Mouse (Mus musculus) embryonic fibroblast, embryonic 13.5 days (primary cell): ENCODE measurements around the gene Elmo1. TPM values are rescaled to one million over a fixed set of nuclear protein-coding genes. Genes with fewer than 3 reads are reported as not detected.

Experiments used
- H3K27ac ChIP-seq: 2 replicates; pipeline ENCODE4 v1.5.1; 2012; ENCODE audit warnings: low read length, control low read depth, inconsistent platforms; ENCODE audit not compliant: insufficient read depth
- H3K4me1 ChIP-seq: 2 replicates; pipeline ENCODE4 v1.6.1; 2011; ENCODE audit warnings: low read length; ENCODE audit not compliant: control insufficient read depth, insufficient read depth
- H3K4me3 ChIP-seq: 2 replicates; pipeline ENCODE4 v1.5.1; 2011; ENCODE audit warnings: mild to moderate bottlenecking, control low read depth, low read length; ENCODE audit not compliant: insufficient read depth
- CTCF ChIP-seq: IDR thresholded peaks from 2 replicates; pipeline ENCODE4 v1.5.1; 2011; ENCODE audit warnings: mild to moderate bottlenecking, control low read depth, low read length, moderate library complexity, borderline replicate concordance; ENCODE audit not compliant: insufficient read depth
- POLR2A ChIP-seq: IDR thresholded peaks from 2 replicates; pipeline ENCODE4 v1.6.1; 2011; ENCODE audit warnings: low read depth, mild to moderate bottlenecking, control low read depth, low read length, moderate library complexity
- polyA plus RNA-seq: library from polyadenylated mRNA; stranded (reverse); fragments of >200 nt; gene quantifications from 2 replicates; pipeline ENCODE4 v1.2.4, GENCODE M21; 2011; ENCODE audit warnings: low read depth; ENCODE audit not compliant: missing spikeins, insufficient read length

Gene Elmo1
- polyA plus RNA-seq, 1 experiment, result 4.8 TPM

- H3K4me1 ChIP-seq, result peaks cover 10% of the 10 kb centered on the region; the same call in 1 of the 2 replicates
- TF ChIP-seq POLR2A, result no peak
- TF ChIP-seq CTCF, result no peak
- H3K4me3 ChIP-seq, result no peak overlapping the region
- no peak overlapping the region for H3K27ac ChIP-seq
These were observed 28.5 kb downstream of the Elmo1 start for GRCm38 (mm10) chr13:20118909-20119308.

- H3K27ac ChIP-seq, result no peak overlapping the region
- peaks cover 5% of the 10 kb centered on the region; the same call in 1 of the 2 replicates for H3K4me1 ChIP-seq
- TF ChIP-seq CTCF (no peak), POLR2A (no peak)
- no peak overlapping the region for H3K4me3 ChIP-seq
These were observed 30.3 kb downstream of the Elmo1 start for GRCm38 (mm10) chr13:20120723-20121122.

GRCm38 (mm10) chr13:20121385-20122043, 31.1 kb downstream of the Elmo1 start:
- Histone ChIP-seq H3K4me3 (no peak overlapping the region), H3K4me1 (peaks cover 2% of the 10 kb centered on the region; the same call in 1 of the 2 replicates), H3K27ac (no peak overlapping the region)
- TF ChIP-seq POLR2A (no peak), CTCF (no peak)

GRCm38 (mm10) chr13:20123975-20124374, 33.6 kb downstream of the Elmo1 start:
- Histone ChIP-seq H3K4me1 (no peaks in the 10 kb centered on the region), H3K27ac (no peak overlapping the region), H3K4me3 (no peak overlapping the region)
- TF ChIP-seq POLR2A (no peak), CTCF (no peak)

- TF ChIP-seq POLR2A (no peak), CTCF (no peak)
- Histone ChIP-seq H3K4me3 (no peak overlapping the region), H3K27ac (no peak overlapping the region), H3K4me1 (no peaks in the 10 kb centered on the region)
These were observed 34.6 kb downstream of the Elmo1 start for GRCm38 (mm10) chr13:20124965-20125364.

GRCm38 (mm10) chr13:20125845-20126244, 35.4 kb downstream of the Elmo1 start:
- Histone ChIP-seq H3K4me3 (no peak overlapping the region), H3K27ac (no peak overlapping the region), H3K4me1 (no peaks in the 10 kb centered on the region)
- TF ChIP-seq POLR2A (no peak), CTCF (no peak)

- Histone ChIP-seq H3K4me1 (no peaks in the 10 kb centered on the region), H3K27ac (no peak overlapping the region), H3K4me3 (no peak overlapping the region)
- TF ChIP-seq POLR2A (no peak), CTCF (no peak)
These were observed 37.2 kb downstream of the Elmo1 start for GRCm38 (mm10) chr13:20127553-20127952.

GRCm38 (mm10) chr13:20128097-20128496, 37.7 kb downstream of the Elmo1 start:
- Histone ChIP-seq H3K27ac (no peak overlapping the region), H3K4me3 (no peak overlapping the region), H3K4me1 (no peaks in the 10 kb centered on the region)
- no peak for TF ChIP-seq POLR2A
- TF ChIP-seq CTCF, result no peak

GRCm38 (mm10) chr13:20130731-20131130, 40.3 kb downstream of the Elmo1 start:
- Histone ChIP-seq H3K4me3 (no peak overlapping the region), H3K4me1 (peaks cover 6% of the 10 kb centered on the region; the same call in 1 of the 2 replicates), H3K27ac (no peak overlapping the region)
- TF ChIP-seq POLR2A, result no peak
- no peak for TF ChIP-seq CTCF

GRCm38 (mm10) chr13:20131322-20131997, 41.1 kb downstream of the Elmo1 start:
- TF ChIP-seq CTCF, result no peak
- no peak for TF ChIP-seq POLR2A
- Histone ChIP-seq H3K4me1 (peaks cover 6% of the 10 kb centered on the region; the same call in 1 of the 2 replicates), H3K4me3 (no peak overlapping the region), H3K27ac (no peak overlapping the region)
